In genomic region chr11:80809993-80810821, GRCm38 (mm10) we compare ENCODE assay signal across 8 mouse cellular contexts. TPM values are rescaled to one million over a fixed set of nuclear protein-coding genes. Genes with fewer than 3 reads are reported as not detected.
DNase-seq lines count a peak whose midpoint lies in the region; ATAC-seq and TF ChIP-seq lines count a peak whose summit lies in the region.

Tmem98 (plus strand) TSS chr11:80810175.

- H3K27me3 ChIP-seq in kidney, embryonic 14.5 days (ENCODE audit: control insufficient read depth, insufficient read depth, low read length) = no peaks in the 10 kb centered on the region
- no peaks in the 10 kb centered on the region for H3K27me3 ChIP-seq in forebrain, embryonic 16.5 days (replicated peaks; ENCODE audit: control insufficient read depth, insufficient read depth, low read length)
- H3K27me3 ChIP-seq in hindbrain, embryonic 13.5 days = no peaks in the 10 kb centered on the region
- H3K27me3 ChIP-seq in limb, embryonic 14.5 days (ENCODE audit: control insufficient read depth, insufficient read depth, low read length) = no peaks in the 10 kb centered on the region
- no peaks in the 10 kb centered on the region for H3K27me3 ChIP-seq in myocyte (ENCODE audit: control insufficient read depth, insufficient read depth, insufficient read length)

- TF ChIP-seq POLR2A in bone marrow macrophage, adult 2 months (IDR thresholded peaks at IDR 0.05; ENCODE audit: borderline replicate concordance, low read depth, low read length) = no peak
- TF ChIP-seq POLR2A in limb, embryonic 14.5 days (IDR thresholded peaks at IDR 0.05; ENCODE audit: borderline replicate concordance, extremely low read depth, insufficient read depth, insufficient read length) = peak; percentile 35; the same call in 1 of the 2 replicates
- peak; percentile 59 for TF ChIP-seq POLR2A in myocyte (IDR thresholded peaks at IDR 0.05; ENCODE audit: insufficient read length, low read depth)

- peak within 1 kb of the TSS; percentile 77 for H3K4me2 ChIP-seq in kidney, embryonic 14.5 days (replicated peaks; ENCODE audit: low read depth, low read length)
- H3K4me2 ChIP-seq in forebrain, embryonic 16.5 days (ENCODE audit: low read length) = peak within 1 kb of the TSS; percentile 89
- peak within 1 kb of the TSS; percentile 88 for H3K4me2 ChIP-seq in hindbrain, embryonic 13.5 days
- peak within 1 kb of the TSS; percentile 91 for H3K4me2 ChIP-seq in limb, embryonic 14.5 days (replicated peaks; ENCODE audit: low read depth, low read length, severe bottlenecking)
- H3K4me2 ChIP-seq in myocyte (ENCODE audit: low read depth) = peak within 1 kb of the TSS; percentile 93

- no peak for DNase-seq in kidney, adult 11 months
- DNase-seq in limb, embryonic 14.5 days (ENCODE audit: low spot score) = no peak

- peak; percentile 82 for ATAC-seq in kidney, embryonic 14.5 days (ENCODE audit: low FRiP score, low TSS enrichment)
- ATAC-seq in forebrain, embryonic 16.5 days = peak; percentile 84
- peak; percentile 54; the same call in 1 of the 2 replicates for ATAC-seq in hindbrain, embryonic 13.5 days (ENCODE audit: low FRiP score)
- ATAC-seq in limb, embryonic 14.5 days (ENCODE audit: low FRiP score, low read depth) = peak; percentile 67
- ATAC-seq in activated CD4-positive, CD25-positive, alpha-beta regulatory T cell, adult 4 months = no peak

- WGBS in kidney, embryonic 14.5 days = 1% methylated on average over 37 of the region's 54 CpGs
- WGBS in forebrain, embryonic 16.5 days = 1% methylated on average over 40 of the region's 54 CpGs
- under 1% methylated on average over 40 of the region's 54 CpGs for WGBS in hindbrain, embryonic 13.5 days
- WGBS in limb, embryonic 14.5 days = 2% methylated on average over 42 of the region's 54 CpGs

- H3K9ac ChIP-seq in kidney, embryonic 14.5 days (ENCODE audit: low read depth, low read length) = peak within 1 kb of the TSS; percentile 80
- peak within 1 kb of the TSS; percentile 73 for H3K9ac ChIP-seq in forebrain, embryonic 16.5 days (replicated peaks; ENCODE audit: low read depth, low read length)
- H3K9ac ChIP-seq in hindbrain, embryonic 13.5 days = peak within 1 kb of the TSS; percentile 83
- peak within 1 kb of the TSS; percentile 89 for H3K9ac ChIP-seq in limb, embryonic 14.5 days (ENCODE audit: low read depth, low read length, severe bottlenecking)

- peaks cover 26% of the 10 kb centered on the region for H3K36me3 ChIP-seq in kidney, embryonic 14.5 days (ENCODE audit: control insufficient read depth, insufficient read depth, low read length)
- no peaks in the 10 kb centered on the region for H3K36me3 ChIP-seq in forebrain, embryonic 16.5 days (ENCODE audit: control insufficient read depth, insufficient read depth)
- peaks cover 4% of the 10 kb centered on the region; the same call in 1 of the 2 replicates for H3K36me3 ChIP-seq in hindbrain, embryonic 13.5 days
- peaks cover 22% of the 10 kb centered on the region for H3K36me3 ChIP-seq in limb, embryonic 14.5 days (ENCODE audit: control insufficient read depth, insufficient read depth, low read length)
- H3K36me3 ChIP-seq in myocyte (ENCODE audit: control insufficient read depth, insufficient read depth) = no peaks in the 10 kb centered on the region

- peaks cover 9% of the 10 kb centered on the region; the same call in 1 of the 2 replicates for H3K4me1 ChIP-seq in kidney, embryonic 14.5 days (ENCODE audit: control insufficient read depth, insufficient read depth, low read length)
- H3K4me1 ChIP-seq in bone marrow macrophage, adult 2 months (ENCODE audit: control insufficient read depth, insufficient read depth, low read length) = no peaks in the 10 kb centered on the region
- H3K4me1 ChIP-seq in forebrain, embryonic 16.5 days (replicated peaks; ENCODE audit: control insufficient read depth, insufficient read depth, low read length) = peaks cover 12% of the 10 kb centered on the region
- peaks cover 17% of the 10 kb centered on the region for H3K4me1 ChIP-seq in hindbrain, embryonic 13.5 days (replicated peaks)
- H3K4me1 ChIP-seq in limb, embryonic 14.5 days (ENCODE audit: control insufficient read depth, insufficient read depth, low read length) = peaks cover 13% of the 10 kb centered on the region

- peak within 1 kb of the TSS; percentile 25 for H3ac ChIP-seq in myocyte (ENCODE audit: control insufficient read depth, insufficient read length)

- no peaks in the 10 kb centered on the region for H3K79me2 ChIP-seq in myocyte (ENCODE audit: control insufficient read depth, insufficient read depth)

- H3K27ac ChIP-seq in kidney, embryonic 14.5 days (ENCODE audit: low read depth, low read length) = peak within 1 kb of the TSS; percentile 86
- H3K27ac ChIP-seq in bone marrow macrophage, adult 2 months (ENCODE audit: insufficient read depth, low read depth, low read length) = no peak within 1 kb of the TSS
- H3K27ac ChIP-seq in forebrain, embryonic 16.5 days (ENCODE audit: low read length) = peak within 1 kb of the TSS; percentile 39; the same call in 1 of the 2 replicates
- 0 out of 2 replicates have a peak within 1 kb of the TSS, but pooled peaks have one; percentile 44 for H3K27ac ChIP-seq in hindbrain, embryonic 13.5 days
- H3K27ac ChIP-seq in limb, embryonic 14.5 days (replicated peaks; ENCODE audit: low read depth, low read length) = peak within 1 kb of the TSS; percentile 80

- no peaks in the 10 kb centered on the region for H3K9me3 ChIP-seq in kidney, embryonic 14.5 days (ENCODE audit: control insufficient read depth, low read length)
- no peaks in the 10 kb centered on the region for H3K9me3 ChIP-seq in forebrain, embryonic 16.5 days (ENCODE audit: control insufficient read depth, low read length)
- H3K9me3 ChIP-seq in hindbrain, embryonic 13.5 days = no peaks in the 10 kb centered on the region
- H3K9me3 ChIP-seq in limb, embryonic 14.5 days (ENCODE audit: control insufficient read depth, low read length) = no peaks in the 10 kb centered on the region

- peak within 1 kb of the TSS; percentile 61 for H3K4me3 ChIP-seq in kidney, embryonic 14.5 days (ENCODE audit: low read length)
- peak within 1 kb of the TSS; percentile 11; the same call in 1 of the 2 replicates for H3K4me3 ChIP-seq in bone marrow macrophage, adult 2 months (ENCODE audit: insufficient read depth, low read length)
- H3K4me3 ChIP-seq in forebrain, embryonic 16.5 days (replicated peaks; ENCODE audit: low read length) = peak within 1 kb of the TSS; percentile 53
- H3K4me3 ChIP-seq in hindbrain, embryonic 13.5 days = peak within 1 kb of the TSS; percentile 52
- H3K4me3 ChIP-seq in limb, embryonic 14.5 days (replicated peaks; ENCODE audit: low read length) = peak within 1 kb of the TSS; percentile 57
- H3K4me3 ChIP-seq in myocyte = peak within 1 kb of the TSS; percentile 50

- no peak for TF ChIP-seq CTCF in bone marrow macrophage, adult 2 months (IDR thresholded peaks at IDR 0.05; ENCODE audit: low read depth, low read length)

TF ChIP-seq in myocyte, 11 proteins besides CTCF, POLR2A, EP300 and RAD21:
- TF ChIP-seq MAX (IDR thresholded peaks at IDR 0.05; ENCODE audit: low read depth) = no peak
- TF ChIP-seq TCF3 (IDR thresholded peaks at IDR 0.05; ENCODE audit: insufficient read length, low read depth) = no peak
- TF ChIP-seq MYOD1 (IDR thresholded peaks at IDR 0.05; ENCODE audit: control insufficient read depth in 1 of 3, insufficient read length in 2 of 3, low read depth in 2 of 3) = no peak
- TF ChIP-seq TCF12 (IDR thresholded peaks at IDR 0.05; ENCODE audit: insufficient read depth, poor library complexity, severe bottlenecking) = no peak

RNA-seq across cellular contexts. Expression of gene Tmem98, which starts in this region (rescaled TPM):
- 111 and 115 TPM in 2 replicates for polyA plus RNA-seq in kidney, embryonic 14.5 days (2014; fragmentation: Nextera tagmentation; extraction: Ambion mirVana)
- 0.49 TPM in 1 of 2 replicates, not detected in the other for polyA plus RNA-seq in bone marrow macrophage, adult 2 months (2012; ENCODE audit: insufficient read depth, insufficient read length, missing spikeins)
- 30.1 and 38.4 TPM in 2 replicates for polyA plus RNA-seq in forebrain, embryonic 16.5 days (2015; fragmentation: Nextera tagmentation; extraction: Ambion mirVana)
- polyA plus RNA-seq in hindbrain, embryonic 13.5 days (2015; fragmentation: Nextera tagmentation; extraction: Ambion mirVana) = 32.7 and 33.5 TPM in 2 replicates
- polyA plus RNA-seq in limb, embryonic 14.5 days (2012; rRNA removed) = 59.2 and 79.9 TPM in 2 replicates
- 68.4 and 83.4 TPM in 2 replicates for polyA plus RNA-seq in limb, embryonic 14.5 days (2014; fragmentation: Nextera tagmentation; extraction: Ambion mirVana)
- 60.7 TPM for polyA plus RNA-seq in myocyte (2012; fragmentation: generic; extraction: Trizol)
- polyA plus RNA-seq in activated CD4-positive, CD25-positive, alpha-beta regulatory T cell, adult 4 months (2017; shearing (Covaris generic)) = not detected

Comparison
In these comparisons a context has a peak if more than half of its experiments do, and no peak if none do; other contexts are left out.
1. RNA of gene Tmem98 (polyA plus RNA-seq): 111 to 115 TPM in kidney, embryonic 14.5 days, 59.2 to 83.4 TPM in limb, embryonic 14.5 days, 60.7 TPM in myocyte (single experiment), 32.7 to 33.5 TPM in hindbrain, embryonic 13.5 days and 30.1 to 38.4 TPM in forebrain, embryonic 16.5 days; 0.49 TPM in bone marrow macrophage, adult 2 months and not detected in activated CD4-positive, CD25-positive, alpha-beta regulatory T cell, adult 4 months; every median in the first group is over 10 times any median in the second.
2. H3K4me3 ChIP-seq: peak in every context shown above with its lines; median percentile 61 in kidney, embryonic 14.5 days; 57 in limb, embryonic 14.5 days; 53 in forebrain, embryonic 16.5 days; 52 in hindbrain, embryonic 13.5 days; 50 in myocyte; 11 in bone marrow macrophage, adult 2 months.
3. Peak in every context shown above with its lines, with median percentiles within 50 percentile points of each other: H3K4me2 ChIP-seq and H3K9ac ChIP-seq.